Mouse (Mus musculus) heart, postnatal 0 days (tissue): ENCODE results near the gene 1600014C23Rik.

Experiments used
- CTCF ChIP-seq: IDR thresholded peaks from 2 replicates; pipeline ENCODE4 v1.5.1; 2016; ENCODE audit warnings: antibody characterized with exemption, control low read depth, low read depth
- EP300 ChIP-seq: IDR thresholded peaks from 2 replicates; pipeline ENCODE4 v1.6.1; 2016; ENCODE audit warnings: antibody characterized with exemption, low read depth

DNA sequence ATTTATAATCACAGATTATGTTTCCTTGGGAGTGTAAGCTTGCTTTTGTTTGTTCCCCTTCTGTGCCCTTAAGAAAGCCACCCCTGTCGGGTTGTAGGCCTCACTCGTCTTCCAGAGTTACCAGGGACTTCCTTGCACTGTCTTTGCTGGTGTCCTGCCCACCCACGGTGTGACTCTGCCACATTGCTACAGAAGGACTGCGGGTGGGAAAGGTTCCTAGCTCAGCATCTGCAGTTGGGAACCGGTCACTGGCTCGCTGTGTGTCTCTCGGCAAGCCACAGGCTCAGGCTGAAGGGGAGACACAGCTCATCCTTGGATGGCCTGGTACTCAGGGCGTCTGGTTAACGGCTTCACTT is 32.4 kb downstream of the 1600014C23Rik start:
- no peak for TF ChIP-seq CTCF
- TF ChIP-seq EP300: no peak
